Mouse (Mus musculus): ENCODE data around the gene Foxp1.

Foxp1 gene

GRCm38 (mm10) chr6:99159452-99160347 is 362.8 kb downstream of the Foxp1 start:
- in situ Hi-C loops (cut with MboI, MseI), result no loop called here

- in situ Hi-C loops (cut with MboI, MseI), result no loop called here
These were observed 368.8 kb downstream of the Foxp1 start for GRCm38 (mm10) chr6:99153682-99154081.

GRCm38 (mm10) chr6:99146400-99146905 is 376.1 kb downstream of the Foxp1 start:
- in situ Hi-C loops (cut with MboI, MseI), result no loop called here

GRCm38 (mm10) chr6:99145033-99145432 is 377.5 kb downstream of the Foxp1 start:
- in situ Hi-C loops (cut with MboI, MseI), result no loop called here

GRCm38 (mm10) chr6:99143756-99144036 is 378.8 kb downstream of the Foxp1 start:
- in situ Hi-C loops (cut with MboI, MseI), result no loop called here

GRCm38 (mm10) chr6:99142900-99143755 is 379.4 kb downstream of the Foxp1 start:
- in situ Hi-C loops (cut with MboI, MseI), result no loop called here

- in situ Hi-C loops (cut with MboI, MseI), result no loop called here
These were observed 384.5 kb downstream of the Foxp1 start for GRCm38 (mm10) chr6:99138041-99138440.

GRCm38 (mm10) chr6:99137071-99137470 is 385.4 kb downstream of the Foxp1 start:
- in situ Hi-C loops (cut with MboI, MseI), result no loop called here

- in situ Hi-C loops (cut with MboI, MseI), result no loop called here
These were observed 386.4 kb downstream of the Foxp1 start for GRCm38 (mm10) chr6:99135938-99136729.

GRCm38 (mm10) chr6:99131815-99132214 is 390.7 kb downstream of the Foxp1 start:
- in situ Hi-C loops (cut with MboI, MseI), result no loop called here

GRCm38 (mm10) chr6:99130758-99131410 is 391.6 kb downstream of the Foxp1 start:
- in situ Hi-C loops (cut with MboI, MseI), result no loop called here

GRCm38 (mm10) chr6:99126717-99127116 is 395.8 kb downstream of the Foxp1 start:
- in situ Hi-C loops (cut with MboI, MseI), result no loop called here

- in situ Hi-C loops (cut with MboI, MseI), result no loop called here
These were observed 401.4 kb downstream of the Foxp1 start for GRCm38 (mm10) chr6:99120776-99121766.

GRCm38 (mm10) chr6:99118534-99118933 is 404.0 kb downstream of the Foxp1 start:
- in situ Hi-C loops (cut with MboI, MseI), result no loop called here

GRCm38 (mm10) chr6:99117411-99117810 is 405.1 kb downstream of the Foxp1 start:
- in situ Hi-C loops (cut with MboI, MseI), result no loop called here

GRCm38 (mm10) chr6:99111856-99112255 is 410.7 kb downstream of the Foxp1 start:
- in situ Hi-C loops (cut with MboI, MseI), result no loop called here

- in situ Hi-C loops (cut with MboI, MseI), result no loop called here
These were observed 414.1 kb downstream of the Foxp1 start for GRCm38 (mm10) chr6:99108417-99108816.

- in situ Hi-C loops (cut with MboI, MseI), result no loop called here
These were observed 414.8 kb downstream of the Foxp1 start for GRCm38 (mm10) chr6:99107674-99108073.

- in situ Hi-C loops (cut with MboI, MseI), result no loop called here
These were observed 415.4 kb downstream of the Foxp1 start for GRCm38 (mm10) chr6:99107081-99107482.

- in situ Hi-C loops (cut with MboI, MseI), result no loop called here
These were observed 416.5 kb downstream of the Foxp1 start for GRCm38 (mm10) chr6:99105979-99106378.

All from T-helper 2 cell (primary cell).